Mouse (Mus musculus) left cerebral cortex, adult 8-10 months (tissue): ENCODE results near the gene 2700049A03Rik. TPM values are rescaled to one million over a fixed set of nuclear protein-coding genes. Genes with fewer than 3 reads are reported as not detected.

Experiments
- DNase-seq, 2 experiments: peaks; one replicate each; pipeline ENCODE4 v3.0.0; 2022; ENCODE audit warnings: low spot score in 2 of 2
- total RNA-seq, 4 experiments: library from RNA; stranded (reverse); gene quantifications; 2 replicates each; pipeline ENCODE4 v1.2.4; 2022

Gene 2700049A03Rik
- total RNA-seq, 4 experiments from 2014 or later = 4.0 to 6.7 (median 4.8) TPM

DNA sequence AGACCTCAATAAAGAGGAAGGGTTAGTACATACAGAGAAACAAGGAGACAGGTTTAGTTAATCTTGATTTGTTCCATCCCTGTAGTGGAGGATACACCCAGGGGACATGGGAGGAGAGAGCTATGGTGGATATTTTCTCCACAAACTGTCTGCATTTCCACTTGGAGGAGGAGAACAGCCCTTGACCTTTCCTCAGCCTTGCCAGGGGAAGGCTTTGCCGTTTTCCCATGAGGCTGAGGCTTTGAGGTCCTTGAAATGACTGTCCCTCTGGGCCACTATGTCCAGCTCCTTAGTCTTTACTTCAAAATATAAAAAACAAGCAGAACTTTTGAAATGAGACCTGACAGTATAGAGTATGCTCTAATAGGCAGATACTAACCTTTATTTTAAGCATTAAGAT lies 33.3 kb downstream of the 2700049A03Rik start:
- no peak for DNase-seq

DNA sequence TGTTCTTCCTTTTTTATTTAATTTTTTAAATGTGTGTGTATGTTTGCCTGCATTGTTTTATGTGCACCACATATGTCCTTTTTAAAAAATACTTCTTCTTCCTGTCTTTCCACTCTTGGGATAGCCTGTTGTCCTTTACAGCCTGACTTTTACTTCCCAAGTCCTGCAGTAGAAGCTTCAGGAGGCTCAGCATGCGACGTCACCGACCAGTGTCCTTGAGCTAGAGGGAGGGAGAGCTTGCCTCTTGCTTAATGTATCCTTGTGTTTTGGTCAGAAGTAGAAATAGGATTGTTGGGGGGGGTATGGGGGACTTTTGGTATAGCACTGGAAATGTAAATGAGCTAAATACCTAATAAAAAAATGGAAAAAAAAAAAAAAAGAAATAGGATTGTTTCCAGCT lies 47.1 kb downstream of the 2700049A03Rik start:
- no peak for DNase-seq

- no peak for DNase-seq
Observed at GRCm38 (mm10) chr12:71184396-71184795, 47.7 kb downstream of the 2700049A03Rik start.

DNA sequence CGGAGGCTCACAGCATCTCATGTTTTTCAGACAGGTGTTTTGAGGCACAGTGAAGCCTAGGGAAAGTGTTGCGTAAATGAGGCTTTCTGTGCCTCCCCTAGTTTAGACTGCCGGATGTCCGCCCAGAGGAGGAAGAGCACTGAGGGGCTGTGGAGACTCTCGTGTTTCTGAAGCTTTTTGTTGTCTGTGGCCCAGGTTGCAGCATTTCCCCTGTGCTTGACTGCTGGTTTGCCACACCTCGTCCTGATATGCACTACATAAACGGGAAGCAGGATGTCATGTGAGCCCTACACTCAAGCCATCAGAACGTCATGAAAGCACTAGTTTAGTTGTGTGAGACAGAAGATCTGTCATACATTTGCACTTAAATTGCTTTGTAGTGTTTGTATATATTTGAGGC lies 56.1 kb downstream of the 2700049A03Rik start:
- no peak for DNase-seq

DNA sequence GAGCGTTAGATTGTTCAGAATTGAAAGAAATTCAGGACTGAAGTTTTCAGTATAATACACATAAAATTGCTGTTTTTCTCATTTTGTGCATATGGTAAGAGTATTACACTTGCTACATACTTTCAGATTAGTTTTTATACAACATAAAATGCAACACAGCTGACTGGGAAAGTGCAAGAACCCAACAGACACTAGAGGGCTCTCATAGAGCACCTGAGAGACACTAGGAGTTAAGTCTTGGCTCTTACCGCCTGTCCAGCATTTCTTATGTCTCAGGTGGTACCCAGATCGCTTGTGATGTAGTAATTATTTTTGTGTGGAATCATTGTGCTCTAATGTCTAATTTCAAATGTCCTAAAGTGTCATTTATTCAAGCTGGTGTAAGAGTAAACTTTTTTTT lies 61.0 kb downstream of the 2700049A03Rik start:
- peak in 1 of 2 experiments; percentile 10 for DNase-seq

DNA sequence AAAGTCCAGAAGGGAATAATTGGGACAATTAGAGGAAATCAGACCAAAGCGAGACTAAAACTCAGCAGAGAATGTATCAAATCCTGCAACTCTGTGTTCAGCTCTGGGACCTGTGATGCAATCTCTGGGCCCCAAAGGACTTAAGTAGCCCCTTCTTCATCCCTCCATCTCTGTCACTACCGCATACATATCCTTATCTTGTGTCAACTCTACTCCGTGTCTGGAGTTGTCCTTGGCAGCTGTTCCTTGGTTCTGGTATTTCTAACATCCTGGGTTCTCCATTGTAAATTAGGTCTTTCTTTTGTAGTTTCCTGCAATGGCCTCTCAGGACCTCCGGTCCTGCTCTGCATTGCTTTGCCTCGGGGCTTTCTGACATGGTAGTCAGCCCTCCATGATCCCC lies 65.1 kb downstream of the 2700049A03Rik start:
- DNase-seq = no peak

GRCm38 (mm10) chr12:71204303-71204702 lies 67.7 kb downstream of the 2700049A03Rik start:
- DNase-seq = no peak

DNA sequence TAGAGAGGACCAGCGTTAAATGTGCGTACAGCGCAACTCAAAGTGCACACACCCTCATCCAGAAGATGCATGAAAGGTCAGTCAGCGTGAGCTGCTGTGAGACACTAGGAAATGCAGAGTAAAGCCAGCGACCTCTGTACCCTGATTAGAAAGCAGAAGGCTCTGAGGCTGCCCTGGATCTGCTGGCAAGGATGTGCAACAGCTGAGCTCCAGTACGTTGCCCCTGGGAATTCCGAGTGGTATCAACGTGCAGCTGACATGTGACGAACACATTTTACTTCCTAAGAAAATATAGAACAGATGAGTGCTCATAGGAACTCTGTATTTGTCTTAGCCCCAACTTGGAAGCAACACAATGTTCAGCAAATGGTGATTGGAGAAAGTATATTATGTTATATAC lies 80.5 kb downstream of the 2700049A03Rik start:
- DNase-seq = no peak

DNA sequence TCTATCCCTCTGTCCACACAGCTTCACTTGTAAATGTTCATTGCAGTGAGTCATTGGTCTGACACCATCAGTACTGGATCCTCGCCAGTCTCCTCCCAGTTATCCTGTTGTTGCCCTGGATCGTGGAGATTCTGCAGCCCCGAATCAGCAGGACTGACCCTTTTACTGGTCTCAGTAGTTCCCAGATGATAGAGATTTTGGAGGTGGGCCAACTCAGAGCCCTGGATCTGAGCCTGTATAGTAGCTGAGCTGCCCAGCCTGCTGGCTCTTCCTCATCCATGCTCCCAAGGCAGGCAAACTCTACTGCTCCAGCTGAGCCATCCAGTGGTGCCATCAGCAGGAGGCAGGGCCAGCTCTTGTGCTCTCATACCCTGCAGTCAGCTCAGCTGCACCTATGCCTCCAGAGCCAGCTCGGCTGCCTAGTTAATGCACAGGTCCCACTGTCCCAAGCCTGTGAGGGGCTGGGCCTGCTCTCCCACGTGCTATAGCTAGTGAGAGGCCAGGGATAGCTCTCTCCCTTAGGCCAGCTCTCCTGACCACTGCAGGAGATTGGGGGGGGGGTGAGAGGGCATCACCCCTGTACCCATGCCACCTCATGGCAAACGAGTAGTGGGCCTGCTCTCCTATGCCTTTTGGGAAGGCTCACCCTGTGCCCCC lies 81.3 kb downstream of the 2700049A03Rik start:
- DNase-seq = peak in 1 of 2 experiments; percentile 6

DNA sequence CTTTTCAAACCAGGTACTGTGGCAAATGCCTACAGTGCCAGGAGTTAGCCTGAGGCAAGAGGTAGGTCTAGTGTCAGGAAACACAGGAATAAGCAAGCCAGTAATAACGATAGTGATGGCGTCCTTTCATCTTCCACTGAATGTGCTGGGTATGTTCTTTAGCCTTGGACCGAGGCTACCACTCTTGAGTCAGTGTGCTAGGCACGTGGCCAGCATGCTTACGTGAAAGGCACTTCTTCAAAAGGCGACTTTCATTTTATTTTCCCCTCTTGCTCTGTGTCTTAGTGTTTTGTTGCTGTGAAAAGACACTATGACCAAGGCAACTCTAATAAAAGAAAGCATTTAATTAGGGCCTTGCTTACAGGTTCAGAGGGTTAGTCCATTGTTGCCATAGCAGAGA lies 86.1 kb downstream of the 2700049A03Rik start:
- DNase-seq = no peak

DNA sequence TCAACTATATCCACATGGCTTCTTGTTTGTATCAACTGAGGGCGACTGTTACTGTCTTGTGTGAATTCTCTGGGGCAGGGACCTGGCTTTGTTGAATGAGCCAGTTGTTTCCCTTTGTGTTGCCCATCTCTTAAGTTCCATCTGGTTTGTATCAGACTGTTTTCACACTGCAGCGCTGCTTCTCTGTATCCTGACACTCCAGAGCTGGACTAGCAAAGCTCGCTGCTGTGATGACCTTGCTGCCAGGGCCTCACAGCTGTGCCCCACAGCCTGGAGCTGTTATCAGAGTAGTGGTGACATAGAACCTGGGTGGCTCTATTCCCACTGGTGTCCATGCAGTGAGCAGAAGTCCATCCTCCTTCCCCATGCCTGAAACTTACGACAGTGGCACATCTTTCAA lies 91.1 kb downstream of the 2700049A03Rik start:
- no peak for DNase-seq

DNA sequence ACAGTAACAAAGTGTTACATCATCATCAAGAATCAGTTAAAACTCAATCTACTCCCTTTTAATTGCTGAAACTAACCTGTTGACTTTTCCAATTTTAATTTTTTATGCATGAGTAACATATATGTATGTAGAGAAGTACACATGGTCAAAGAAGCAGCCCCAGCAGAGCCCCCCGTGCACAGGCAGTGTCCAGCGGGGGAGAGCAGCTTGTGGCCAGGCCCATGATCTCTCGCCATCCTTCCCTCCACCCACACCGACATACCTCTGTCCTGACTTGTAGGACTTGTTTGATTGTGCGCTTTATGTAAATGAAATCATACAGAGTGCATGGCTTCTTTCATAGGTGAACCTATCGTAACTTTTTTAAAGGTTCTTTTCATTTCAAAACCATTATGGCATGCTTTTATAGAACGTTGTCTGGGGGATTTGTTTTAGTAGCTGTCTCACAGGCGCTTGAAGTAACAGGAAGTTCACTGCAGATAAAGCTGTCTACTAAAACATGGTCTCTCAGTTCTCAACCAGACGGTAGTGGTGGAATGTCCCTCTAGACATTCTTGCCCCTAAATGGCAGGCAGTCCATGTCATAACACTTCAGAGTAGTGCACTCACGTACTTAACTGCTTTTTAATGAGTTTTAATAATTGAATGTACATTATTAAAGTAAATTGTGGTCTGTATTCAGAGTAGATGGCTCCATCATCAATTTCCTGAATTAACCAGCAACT lies 92.4 kb downstream of the 2700049A03Rik start:
- no peak for DNase-seq

- DNase-seq = no peak
Observed at GRCm38 (mm10) chr12:71231561-71231960, 94.9 kb downstream of the 2700049A03Rik start.

DNA sequence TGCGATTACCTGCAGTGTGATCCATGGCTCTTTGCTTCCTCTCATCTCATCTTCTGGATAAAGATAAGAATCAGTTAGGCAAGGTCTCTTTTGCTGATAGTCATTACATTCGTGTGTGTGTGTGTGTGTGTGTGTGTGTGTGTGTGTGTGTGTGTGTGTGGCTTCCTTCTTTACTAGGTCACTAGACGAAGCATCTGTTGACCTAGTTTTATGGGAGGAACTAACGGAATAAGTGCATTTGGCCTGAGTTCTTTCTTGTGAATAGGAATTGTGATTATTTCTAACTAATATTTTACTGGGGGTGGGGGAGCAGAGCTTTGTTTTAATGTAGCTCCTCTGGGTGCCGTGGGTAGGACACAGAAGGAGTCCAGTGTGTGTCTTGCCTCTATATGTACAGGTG lies 96.8 kb downstream of the 2700049A03Rik start:
- DNase-seq = no peak

DNA sequence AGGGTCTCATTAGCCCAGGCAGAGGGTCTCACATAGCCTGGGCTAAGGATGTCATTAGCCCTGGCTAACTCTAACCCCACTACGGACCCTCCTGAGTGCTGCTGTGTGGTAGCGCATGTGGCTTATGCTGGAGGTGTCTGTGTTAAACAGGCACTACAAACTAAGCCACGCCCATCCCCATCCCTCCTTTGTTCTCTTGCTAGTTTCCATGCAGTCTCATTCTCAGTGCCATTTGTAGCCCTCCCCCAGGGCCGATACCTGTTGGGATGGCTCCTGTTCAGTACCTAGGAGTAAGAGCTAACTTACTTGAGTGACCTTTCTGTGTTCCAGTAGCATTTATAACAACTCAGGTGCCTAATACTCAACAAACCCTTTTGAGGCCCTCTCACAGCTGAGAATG lies 100.4 kb downstream of the 2700049A03Rik start:
- no peak for DNase-seq

DNA sequence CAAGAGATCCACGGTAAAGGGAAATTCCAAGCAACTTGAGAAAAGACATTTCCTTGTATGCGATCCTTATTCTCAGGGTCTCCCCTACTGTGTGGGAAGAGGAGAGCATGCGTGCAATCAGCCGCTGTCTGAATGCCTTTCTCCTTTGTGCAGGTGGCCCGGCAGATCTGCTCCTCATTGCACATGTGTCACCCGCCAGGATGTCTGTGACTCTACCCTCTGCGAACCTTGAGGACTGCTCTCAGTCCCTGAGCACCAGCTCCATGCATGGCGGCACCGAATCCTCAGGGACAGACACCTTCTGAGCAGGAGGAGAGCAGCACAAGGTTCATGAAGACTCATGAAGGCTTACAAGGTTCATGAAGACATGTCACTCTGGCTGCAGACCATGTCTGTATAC lies 106.1 kb downstream of the 2700049A03Rik start:
- DNase-seq = no peak

DNA sequence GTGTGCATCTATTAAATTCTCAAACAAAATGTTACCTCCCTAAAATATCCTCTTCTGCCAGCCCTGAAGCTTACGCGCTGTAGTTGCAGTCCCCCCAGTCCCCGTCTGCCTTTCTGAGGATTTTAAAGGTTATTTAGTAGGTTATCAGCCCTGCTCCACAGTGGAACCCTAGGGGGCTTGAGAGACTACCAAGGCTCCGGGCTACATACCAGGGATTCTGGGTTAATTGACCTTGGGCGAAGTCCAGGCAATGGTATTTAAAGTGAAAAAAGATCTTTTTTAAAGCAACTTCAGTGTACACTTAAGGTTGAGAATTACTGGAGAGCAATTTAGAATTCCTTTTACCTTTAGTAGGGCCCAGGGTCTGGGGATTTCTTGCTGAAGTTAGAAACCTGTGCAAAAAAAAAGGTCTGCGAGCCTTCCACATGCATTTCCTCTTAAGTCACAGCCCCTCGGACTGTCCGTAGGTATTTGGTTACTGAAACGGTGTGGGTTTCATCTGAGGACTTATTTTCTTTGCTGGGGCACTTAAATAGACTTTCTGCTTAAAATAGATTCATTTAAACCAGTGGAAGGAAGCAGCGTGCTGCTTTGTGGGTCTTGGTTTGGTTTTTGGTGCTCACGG lies 108.2 kb downstream of the 2700049A03Rik start:
- no peak for DNase-seq

DNA sequence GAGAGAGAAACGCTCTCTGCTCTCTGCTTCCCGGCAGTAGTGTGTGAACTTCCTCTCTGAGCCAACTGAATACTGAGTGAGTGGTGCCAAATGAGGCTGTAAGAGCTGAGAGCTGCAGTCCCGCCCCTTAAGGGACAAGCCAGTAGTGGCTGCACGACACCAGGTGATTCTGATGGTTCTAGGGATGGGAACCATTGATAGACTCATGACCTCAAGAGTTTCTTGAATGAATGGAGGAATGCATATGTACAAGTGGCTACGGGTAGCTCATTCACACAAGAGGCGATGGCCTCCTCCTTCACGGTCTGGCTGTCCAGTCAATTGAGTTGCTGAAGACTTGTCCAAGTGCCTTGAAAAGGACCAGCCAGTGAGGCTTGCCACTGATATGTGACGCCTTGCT lies 110.5 kb downstream of the 2700049A03Rik start:
- no peak for DNase-seq

DNA sequence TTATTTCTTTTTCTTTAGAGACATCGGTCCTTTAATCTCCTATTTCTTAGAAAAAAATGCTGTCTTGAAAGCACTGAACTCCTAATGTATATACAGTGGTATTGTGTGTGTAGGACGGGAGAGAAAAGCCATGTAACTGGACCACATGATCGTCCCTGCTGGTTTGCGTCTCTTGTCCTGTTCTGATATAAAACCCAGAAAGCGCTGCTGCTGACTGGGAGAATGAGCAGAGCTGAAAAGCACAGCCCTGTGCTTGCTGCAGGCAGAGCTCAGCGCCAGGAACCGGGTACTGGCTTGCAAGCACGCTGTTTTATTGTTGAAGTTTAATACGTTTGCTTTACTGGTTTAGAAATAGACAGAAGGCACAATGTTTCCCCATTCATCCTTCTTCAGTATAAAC lies 112.7 kb downstream of the 2700049A03Rik start:
- no peak for DNase-seq

DNA sequence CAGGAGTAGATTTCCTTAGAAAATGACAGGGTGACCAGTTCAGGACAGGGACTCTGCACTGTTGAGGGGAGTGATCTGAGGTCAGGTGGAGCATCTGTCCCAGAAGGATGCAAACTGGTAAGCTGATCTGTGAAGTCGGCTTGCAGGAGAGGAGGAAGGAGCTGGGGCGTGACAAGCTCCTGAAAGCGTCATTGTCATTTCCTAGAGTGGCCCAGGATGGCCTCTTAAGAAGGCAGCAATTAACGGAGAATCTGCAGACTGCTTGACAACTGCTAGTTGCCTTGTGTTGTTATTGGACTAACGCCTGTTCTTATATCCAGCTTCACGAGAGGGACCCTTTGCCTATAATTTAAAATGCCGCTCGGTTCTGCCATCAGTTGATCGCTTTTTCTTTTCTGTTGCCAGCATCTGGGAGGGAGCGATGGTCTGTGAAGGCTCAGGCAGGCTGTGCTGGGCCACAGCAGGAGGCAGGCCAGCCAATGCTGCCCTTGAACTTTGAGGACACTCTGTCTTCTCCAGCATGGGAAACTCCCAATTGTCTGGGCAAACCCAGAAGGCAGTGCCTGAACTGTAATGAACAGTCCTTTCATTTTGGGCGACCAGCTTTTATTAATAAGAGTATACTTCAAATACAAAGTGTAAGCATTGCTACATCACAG lies 116.0 kb downstream of the 2700049A03Rik start:
- DNase-seq = no peak

DNA sequence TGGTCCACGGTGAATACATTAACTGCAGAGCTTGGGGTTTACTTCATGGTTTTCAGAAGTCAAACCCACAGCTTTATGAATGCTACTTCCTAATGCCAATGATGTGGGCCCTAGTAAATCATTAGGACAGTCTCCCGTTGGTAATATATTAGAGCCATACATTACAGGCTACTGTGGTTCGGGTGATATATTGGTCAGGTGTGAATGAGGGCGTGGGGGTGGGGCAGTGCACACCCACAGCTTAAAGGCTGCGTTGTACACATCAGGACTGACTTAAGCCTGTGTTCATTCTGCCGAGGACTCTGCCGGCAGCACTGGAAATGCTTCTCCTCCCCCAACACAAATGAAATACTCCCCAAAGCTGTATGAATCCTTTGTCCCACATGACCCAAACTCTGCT lies 118.1 kb downstream of the 2700049A03Rik start:
- DNase-seq = no peak
